Mouse (Mus musculus) ES-E14 (cell line): Measurements from ENCODE around the gene Kcnj16. TPM values are rescaled to one million over a fixed set of nuclear protein-coding genes. Genes with fewer than 3 reads are reported as not detected.
A peak's percentile ranks its signal among the peaks of the same experiment; 100 is the strongest.

Source experiments
- DNase-seq: peaks from one replicate; pipeline ENCODE4 v3.0.0-alpha.2; 2013; ENCODE audit warnings: low read depth, low spot score
- H3K27ac ChIP-seq: 2 replicates; pipeline ENCODE4 v1.5.1; 2012; ENCODE audit warnings: low read depth, mild to moderate bottlenecking, low read length, moderate library complexity, mixed read lengths; ENCODE audit not compliant: poor library complexity, insufficient read depth, severe bottlenecking
- H3K36me3 ChIP-seq: 2 replicates; pipeline ENCODE4 v1.6.1; 2012; ENCODE audit warnings: mild to moderate bottlenecking, low read length, moderate library complexity, mixed read lengths; ENCODE audit not compliant: control insufficient read depth, poor library complexity, insufficient read depth, severe bottlenecking
- H3K4me1 ChIP-seq, 2 experiments: fragments of 150-350 bp in 1 of 2; sonication (generic) in 1 of 2; 2 replicates each; pipeline ENCODE4 v1.6.1; 2012; ENCODE audit warnings: low read length in 2 of 2, mild to moderate bottlenecking in 1 of 2, mixed read lengths in 1 of 2; ENCODE audit not compliant: control insufficient read depth in 2 of 2, insufficient read depth in 2 of 2, poor library complexity in 1 of 2
- H3K4me3 ChIP-seq, 2 experiments: fragments of 150-350 bp in 1 of 2; sonication (generic) in 1 of 2; 2 replicates each; pipeline ENCODE4 v1.5.1; 2012; ENCODE audit warnings: low read length in 2 of 2, low read depth in 1 of 2, mild to moderate bottlenecking in 1 of 2, mixed read lengths in 1 of 2; ENCODE audit not compliant: insufficient read depth in 1 of 2, poor library complexity in 1 of 2, severe bottlenecking in 1 of 2
- H3K9ac ChIP-seq: 2 replicates; pipeline ENCODE4 v1.6.1; 2012; ENCODE audit warnings: low read depth, mild to moderate bottlenecking, low read length, mixed read lengths; ENCODE audit not compliant: poor library complexity, insufficient read depth, severe bottlenecking
- H3K9me3 ChIP-seq: fragments of 150-350 bp; sonication (generic); 2 replicates; pipeline ENCODE4 v1.6.1; 2012; ENCODE audit warnings: low read depth, mild to moderate bottlenecking, low read length; ENCODE audit not compliant: control insufficient read depth, insufficient read depth
- CHD2 ChIP-seq: IDR thresholded peaks from 2 replicates; pipeline ENCODE4 v1.6.1; 2014; ENCODE audit warnings: mild to moderate bottlenecking, low read depth, low read length, inconsistent platforms
- HCFC1 ChIP-seq: IDR thresholded peaks from 2 replicates; pipeline ENCODE4 v1.6.1; 2012; ENCODE audit warnings: low read length, inconsistent platforms, borderline replicate concordance; ENCODE audit not compliant: insufficient read depth
- MAFK ChIP-seq: IDR thresholded peaks from 2 replicates; pipeline ENCODE4 v1.6.1; 2014; ENCODE audit warnings: mild to moderate bottlenecking, low read depth, low read length, inconsistent platforms; ENCODE audit not compliant: insufficient read depth
- ZC3H11A ChIP-seq: IDR thresholded peaks from 2 replicates; pipeline ENCODE4 v1.6.1; 2012; ENCODE audit warnings: low read depth, mild to moderate bottlenecking, inconsistent platforms, low read length, borderline replicate concordance
- ZNF384 ChIP-seq: IDR thresholded peaks from 2 replicates; pipeline ENCODE4 v1.6.1; 2012; ENCODE audit warnings: low read depth, low read length, inconsistent platforms
- in situ Hi-C, 2 experiments: fragments of 600-800 bp; cut with MboI; formaldehyde crosslinking; loops; one replicate each; pipeline ENCODE4 v1.15.1; 2025; ENCODE audit warnings: low sequenced_read_pairs in 2 of 2, inconsistent platforms in 1 of 2; ENCODE audit not compliant: unreplicated experiment in 2 of 2
- total RNA-seq: library from RNA; depleted of rRNA; stranded (reverse); fragments of 300-350 nt; gene quantifications from 2 replicates; pipeline ENCODE4 v1.2.3, GENCODE M21; 2012

Gene Kcnj16
- total RNA-seq, 1 experiment, result not detected

GRCm38 (mm10) chr11:111060216-111060615 is 92.4 kb downstream of the Kcnj16 start:
- Histone ChIP-seq H3K27ac (no peak overlapping the region), H3K4me1 (no peaks in the 10 kb centered on the region), H3K36me3 (no peaks in the 10 kb centered on the region), H3K4me3 (no peak overlapping the region), H3K9ac (no peak overlapping the region), H3K9me3 (no peaks in the 10 kb centered on the region)
- DNase-seq, result no peak
- in situ Hi-C loops, result no loop called here
- TF ChIP-seq ZC3H11A (no peak), HCFC1 (no peak), ZNF384 (no peak)

DNA sequence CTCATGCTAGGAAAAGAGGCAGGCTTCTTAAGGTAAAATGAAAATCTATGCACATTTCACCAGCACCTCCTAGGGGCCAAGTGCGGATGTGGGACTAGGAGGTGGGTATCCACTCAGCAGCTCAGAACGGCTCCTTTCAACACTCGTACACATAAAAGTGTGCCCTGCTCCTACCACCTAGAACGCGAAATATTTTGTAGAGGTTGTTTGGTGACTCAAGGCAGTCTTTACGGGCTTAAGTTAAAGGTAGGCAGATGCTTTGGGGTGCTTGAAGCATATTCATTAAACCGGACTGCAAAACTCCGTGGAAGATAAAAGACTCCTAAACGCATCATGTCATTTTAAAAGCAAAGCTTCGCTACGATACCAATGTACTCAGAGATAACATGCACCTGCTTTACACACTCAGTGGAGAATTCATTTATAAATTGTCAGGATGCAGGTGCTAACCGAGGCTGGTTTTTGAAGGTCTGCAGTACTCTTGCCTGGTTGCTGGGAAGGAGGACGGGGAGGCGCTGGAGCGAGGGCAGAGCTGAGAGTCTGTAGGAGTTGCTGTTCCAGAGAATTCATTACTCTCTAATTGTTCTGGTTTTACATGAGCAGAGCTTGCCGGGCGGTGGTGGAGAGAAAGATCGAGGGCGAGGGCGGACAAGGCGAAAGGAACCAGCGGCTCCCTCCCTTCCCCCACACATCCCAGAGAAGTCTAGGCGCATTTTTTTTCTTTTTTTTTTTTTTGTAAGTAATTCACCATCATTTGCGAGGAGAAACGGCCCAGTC is 97.1 kb downstream of the Kcnj16 start:
- in situ Hi-C loops, result no loop called here
- Histone ChIP-seq H3K27ac (no peak overlapping the region), H3K4me1 (no peaks in the 10 kb centered on the region), H3K9ac (no peak overlapping the region), H3K4me3 (peak overlapping the region; percentile 64 to 72; a peak in 3 of 4 replicates), H3K9me3 (no peaks in the 10 kb centered on the region), H3K36me3 (no peaks in the 10 kb centered on the region)
- DNase-seq, result no peak
- TF ChIP-seq HCFC1 (no peak), ZNF384 (peak; percentile 50; the same call in 1 of the 2 replicates), ZC3H11A (peak; percentile 10; the same call in 1 of the 2 replicates), MAFK (no peak), CHD2 (no peak)

DNA sequence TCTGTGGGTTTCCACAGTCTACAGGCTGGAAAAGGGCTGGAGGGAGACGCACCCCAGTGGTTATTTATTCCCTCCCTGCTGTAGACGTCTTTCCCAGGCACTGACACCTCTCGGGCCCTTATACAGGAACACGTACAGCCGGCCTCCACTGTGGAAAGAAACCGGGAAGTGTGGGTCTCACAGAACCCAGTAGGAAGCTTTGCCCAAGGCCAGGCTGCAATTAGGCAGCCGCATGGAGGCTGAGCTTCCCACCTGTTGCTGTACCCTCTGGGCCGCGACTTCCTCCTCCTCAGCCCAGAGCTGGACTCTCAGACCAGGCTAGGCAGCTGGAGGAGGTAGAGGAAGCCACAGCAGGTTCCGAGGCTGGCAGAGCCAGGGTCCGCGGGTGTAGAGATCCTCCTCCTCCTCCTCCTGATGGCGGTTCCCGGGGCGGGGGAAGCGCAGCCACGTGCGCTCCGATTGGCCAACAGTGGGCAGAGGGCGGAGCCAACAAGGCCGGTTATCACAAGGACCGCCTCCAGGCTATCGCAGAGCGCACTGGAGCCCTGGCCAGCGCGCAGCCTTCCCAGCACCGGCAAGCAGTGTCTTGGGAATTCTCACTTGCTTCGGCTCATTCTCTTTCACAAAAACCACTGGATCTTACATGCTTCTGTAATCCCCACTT is 97.9 kb downstream of the Kcnj16 start, which contains the start of gene Kcnj2:
TSS of gene Kcnj2 (plus strand) at position 530 of the 664 bp plus-strand sequence.
- no peaks in the 10 kb centered on the region for H3K9me3 ChIP-seq
- peak within 1 kb of the TSS; percentile 60 for H3K9ac ChIP-seq
- in situ Hi-C loops, result no loop called here
- peak; percentile 85 for DNase-seq
- H3K27ac ChIP-seq, result no peak within 1 kb of the TSS
- H3K4me1 ChIP-seq, result no peaks in the 10 kb centered on the region
- no peaks in the 10 kb centered on the region for H3K36me3 ChIP-seq
- TF ChIP-seq MAFK (no peak), ZNF384 (no peak), ZC3H11A (no peak), CHD2 (no peak), HCFC1 (no peak)
- H3K4me3 ChIP-seq, result peak within 1 kb of the TSS; percentile 64 to 72

DNA sequence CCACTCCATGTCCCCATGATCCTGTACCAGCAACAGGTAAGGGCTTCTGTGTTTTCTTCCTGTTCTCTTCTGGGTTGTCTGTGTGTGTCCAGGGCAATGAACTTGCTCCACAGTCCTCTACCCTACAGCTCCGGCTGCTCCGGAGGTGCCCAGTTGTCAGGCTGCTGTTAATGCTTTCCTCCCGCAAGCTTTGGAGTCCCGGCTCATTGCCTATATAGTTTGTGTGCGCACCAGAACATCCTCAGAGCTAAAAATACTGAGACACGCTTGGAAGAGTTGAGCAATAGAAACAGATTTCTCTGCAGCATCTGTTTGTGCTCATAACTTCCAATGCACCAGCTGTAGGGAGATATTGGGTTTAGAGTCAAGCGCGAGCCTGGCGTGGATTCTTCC is 98.5 kb downstream of the Kcnj16 start:
- no peaks in the 10 kb centered on the region for H3K9me3 ChIP-seq
- 0 out of 2 replicates have a peak overlapping the region, but pooled peaks have one; percentile 43 for H3K9ac ChIP-seq
- H3K27ac ChIP-seq, result no peak overlapping the region
- in situ Hi-C loops, result no loop called here
- H3K4me1 ChIP-seq, result no peaks in the 10 kb centered on the region
- H3K36me3 ChIP-seq, result no peaks in the 10 kb centered on the region
- no peak for DNase-seq
- peak overlapping the region; percentile 48 to 64 for H3K4me3 ChIP-seq
- TF ChIP-seq MAFK (no peak), CHD2 (no peak), ZNF384 (no peak), ZC3H11A (no peak), HCFC1 (no peak)
